Mouse (Mus musculus) embryonic facial prominence, embryonic 14.5 days (tissue): Measurements from ENCODE around the gene Pacsin2. TPM values are rescaled to one million over a fixed set of nuclear protein-coding genes. Genes with fewer than 3 reads are reported as not detected.
"Not testable (repeated sequence)": the region's sequence is repeated elsewhere in the genome, so short reads cannot be mapped to it uniquely, and the experiment has no call there.

ENCODE experiments used
- ATAC-seq: fragments of 200-750 bp; cut with Nextera tagmentation; 2 replicates; pipeline ENCODE4 v1.8.0; 2017; ENCODE audit warnings: low read depth, moderate number of reproducible peaks, moderate TSS enrichment
- DNase-seq: peaks from one replicate; pipeline ENCODE4 v3.0.0-alpha.2; 2015; ENCODE audit warnings: low spot score
- H3K27ac ChIP-seq: fragments of 300-500 bp; sonication (generic); replicated peaks from 2 replicates; pipeline ENCODE4 v1.5.1; 2014; ENCODE audit warnings: low read depth, mild to moderate bottlenecking, low read length, moderate library complexity
- H3K27me3 ChIP-seq: fragments of 300-500 bp; sonication (generic); replicated peaks from 2 replicates; pipeline ENCODE4 v1.6.1; 2014; ENCODE audit warnings: low read length; ENCODE audit not compliant: control insufficient read depth, insufficient read depth
- H3K36me3 ChIP-seq: fragments of 300-500 bp; sonication (generic); 2 replicates; pipeline ENCODE4 v1.6.1; 2014; ENCODE audit warnings: low read length, mixed read lengths; ENCODE audit not compliant: control insufficient read depth, insufficient read depth
- H3K4me1 ChIP-seq: fragments of 300-500 bp; sonication (generic); 2 replicates; pipeline ENCODE4 v1.6.1; 2014; ENCODE audit warnings: antibody characterized with exemption, low read length; ENCODE audit not compliant: control insufficient read depth, insufficient read depth
- H3K4me2 ChIP-seq: fragments of 300-500 bp; sonication (generic); 2 replicates; pipeline ENCODE4 v1.6.1; 2014; ENCODE audit warnings: low read depth, mild to moderate bottlenecking, low read length, moderate library complexity, mixed read lengths
- H3K4me3 ChIP-seq: fragments of 300-500 bp; sonication (generic); 2 replicates; pipeline ENCODE4 v1.5.1; 2014; ENCODE audit warnings: low read depth, mild to moderate bottlenecking, low read length
- H3K9ac ChIP-seq: fragments of 300-500 bp; sonication (generic); 2 replicates; pipeline ENCODE4 v1.6.1; 2014; ENCODE audit warnings: low read depth, mild to moderate bottlenecking, low read length, moderate library complexity, mixed read lengths
- H3K9me3 ChIP-seq: fragments of 300-500 bp; sonication (generic); 2 replicates; pipeline ENCODE4 v1.6.1; 2016; ENCODE audit warnings: low read length; ENCODE audit not compliant: control insufficient read depth
- WGBS: fragments of 180-500 bp; shearing (Covaris S2); extraction: QIAGEN DNeasy Blood & Tissue Kit; methylation state at CpG from one replicate; pipeline ENCODE4 v1.1.7; 2014; 5-methylcytosine and 5-hydroxymethylcytosine counted together
- polyA plus RNA-seq: library from polyadenylated mRNA; unstranded; fragments of >200 nt; fragmentation: Nextera tagmentation; extraction: Ambion mirVana; gene quantifications from 2 replicates; pipeline ENCODE4 v1.2.1, GENCODE M21; 2014

Pacsin2 gene
- polyA plus RNA-seq, 1 experiment from 2014 or later, result 49.3 TPM

GRCm38 (mm10) chr15:83405866-83406265 is 58.5 kb downstream of the Pacsin2 start:
- 91% methylated on average over 8 of the region's 40 CpGs for WGBS
- ATAC-seq, result not testable (repeated sequence)

DNA sequence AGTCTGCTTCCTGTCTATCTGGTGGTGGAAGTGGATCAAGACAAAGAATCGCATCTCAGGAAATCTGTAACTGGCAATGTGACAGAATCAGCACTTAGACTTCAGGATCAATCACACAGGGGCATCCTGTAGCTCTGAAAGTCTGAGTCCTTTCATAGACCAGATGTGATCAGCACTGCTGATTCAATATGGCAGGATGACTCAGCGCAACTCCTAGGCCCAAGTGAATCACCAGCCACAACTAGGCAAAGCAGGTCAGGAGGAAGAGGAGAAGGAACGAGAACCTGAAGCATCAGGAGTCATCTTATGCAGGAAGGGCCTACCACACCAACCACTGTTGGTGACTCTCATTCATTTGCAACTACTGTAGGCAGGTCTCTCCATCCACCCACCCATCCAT is 60.4 kb downstream of the Pacsin2 start:
- Histone ChIP-seq H3K27me3 (no peaks in the 10 kb centered on the region), H3K36me3 (0 out of 2 replicates have a peak, but pooled peaks cover 5% of the 10 kb centered on the region), H3K27ac (no peak overlapping the region), H3K4me2 (no peak overlapping the region), H3K4me3 (no peak overlapping the region), H3K9ac (no peak overlapping the region), H3K4me1 (no peaks in the 10 kb centered on the region), H3K9me3 (no peaks in the 10 kb centered on the region)
- WGBS, result 87% methylated on average over 3 of the region's 3 CpGs
- DNase-seq (no peak), ATAC-seq (no peak)

More at GRCm38 (mm10) chr15:83405866-83406265, 58.5 kb downstream of the Pacsin2 start:
- H3K4me2 ChIP-seq, H3K27me3 ChIP-seq, H3K4me1 ChIP-seq, H3K27ac ChIP-seq, H3K4me3 ChIP-seq, H3K36me3 ChIP-seq, H3K9me3 ChIP-seq, H3K9ac ChIP-seq, DNase-seq: not testable (repeated sequence)

GRCm38 (mm10) chr15:83403016-83403415 is 61.4 kb downstream of the Pacsin2 start:
- Histone ChIP-seq H3K9me3 (no peaks in the 10 kb centered on the region), H3K27ac (no peak overlapping the region), H3K4me1 (no peaks in the 10 kb centered on the region), H3K36me3 (0 out of 2 replicates have a peak, but pooled peaks cover 5% of the 10 kb centered on the region), H3K27me3 (no peaks in the 10 kb centered on the region), H3K4me2 (no peak overlapping the region), H3K9ac (no peak overlapping the region), H3K4me3 (no peak overlapping the region)
- WGBS, result 72% methylated on average over 5 of the region's 5 CpGs
- DNase-seq, result no peak
- no peak for ATAC-seq

DNA sequence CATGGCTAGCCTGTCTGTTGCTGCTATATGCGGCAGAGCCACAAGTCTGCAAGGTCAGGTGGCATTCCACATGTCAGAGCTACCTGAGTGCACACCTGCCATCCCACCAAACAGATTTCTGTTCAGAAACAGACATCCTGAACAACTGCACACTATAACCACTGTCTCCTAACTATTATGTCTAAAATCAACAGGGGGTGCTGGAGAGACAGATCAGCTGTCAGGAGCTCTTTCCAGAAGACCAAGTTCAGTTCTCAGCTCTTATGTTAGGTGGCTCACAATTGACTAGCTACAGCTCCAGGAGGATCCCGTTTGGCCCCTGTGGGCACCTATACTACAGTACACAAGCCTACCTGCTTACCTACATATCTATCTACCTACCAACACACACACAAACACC is 71.7 kb downstream of the Pacsin2 start:
- H3K9me3 ChIP-seq, result no peaks in the 10 kb centered on the region
- H3K4me2 ChIP-seq, result no peak overlapping the region
- peaks cover 39% of the 10 kb centered on the region for H3K36me3 ChIP-seq
- no peak for ATAC-seq
- no peak overlapping the region for H3K9ac ChIP-seq
- WGBS, result 88% methylated on average over 2 of the region's 2 CpGs
- H3K27ac ChIP-seq, result no peak overlapping the region
- peaks cover 8% of the 10 kb centered on the region for H3K4me1 ChIP-seq
- DNase-seq, result no peak
- no peak overlapping the region for H3K4me3 ChIP-seq
- no peaks in the 10 kb centered on the region for H3K27me3 ChIP-seq

DNA sequence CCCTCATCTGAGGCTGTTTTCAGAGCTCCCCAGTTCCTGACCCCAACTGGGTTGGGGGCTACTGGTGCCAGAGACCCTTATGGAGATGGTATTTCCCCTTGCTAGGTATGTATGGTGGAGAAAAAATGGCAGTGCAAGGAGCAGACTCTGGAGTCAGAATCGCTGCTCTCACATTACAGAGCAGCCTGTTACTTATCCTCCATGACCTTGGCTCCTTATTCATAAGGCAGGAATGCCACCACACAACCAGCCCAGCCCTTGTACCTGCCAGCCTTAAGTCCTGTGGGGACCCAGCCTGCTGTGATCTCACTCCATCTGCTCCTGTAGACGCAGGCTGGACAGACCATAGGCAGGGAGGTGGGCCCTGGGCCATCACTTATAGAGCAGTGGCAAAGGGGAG is 76.5 kb downstream of the Pacsin2 start:
- no peak overlapping the region for H3K9ac ChIP-seq
- H3K4me2 ChIP-seq, result no peak overlapping the region
- H3K4me3 ChIP-seq, result no peak overlapping the region
- H3K36me3 ChIP-seq, result peaks cover 73% of the 10 kb centered on the region
- ATAC-seq (no peak), DNase-seq (no peak)
- H3K9me3 ChIP-seq, result no peaks in the 10 kb centered on the region
- WGBS, result 81% methylated on average over 2 of the region's 2 CpGs
- H3K27me3 ChIP-seq, result no peaks in the 10 kb centered on the region
- H3K4me1 ChIP-seq, result no peaks in the 10 kb centered on the region
- no peak overlapping the region for H3K27ac ChIP-seq

DNA sequence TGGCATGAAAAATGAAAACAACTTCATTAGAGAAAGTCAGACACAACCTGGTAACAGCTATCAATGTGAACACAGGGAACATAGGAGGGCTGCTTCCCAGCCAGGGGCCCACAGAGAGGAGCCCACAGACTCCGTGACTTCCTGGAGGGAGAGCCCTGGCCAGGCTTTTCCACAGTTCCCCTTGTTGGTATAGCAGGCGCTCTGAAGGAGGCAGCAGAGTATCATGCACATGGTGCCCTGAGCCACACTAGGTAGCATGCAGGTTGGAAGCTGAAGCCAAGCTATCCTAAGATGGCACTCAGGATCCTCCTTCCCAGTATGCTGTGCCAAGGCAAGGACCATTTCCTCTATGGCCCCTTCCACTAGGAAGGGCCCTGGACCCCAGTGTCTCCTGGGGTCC is 80.8 kb downstream of the Pacsin2 start:
- WGBS, result 89% methylated on average over 2 of the region's 2 CpGs
- peaks cover 61% of the 10 kb centered on the region for H3K36me3 ChIP-seq

GRCm38 (mm10) chr15:83383136-83383535 is 81.3 kb downstream of the Pacsin2 start:
- Histone ChIP-seq H3K9me3 (no peaks in the 10 kb centered on the region), H3K4me1 (no peaks in the 10 kb centered on the region), H3K27ac (no peak overlapping the region), H3K36me3 (peaks cover 61% of the 10 kb centered on the region), H3K4me3 (no peak overlapping the region), H3K9ac (no peak overlapping the region), H3K4me2 (no peak overlapping the region), H3K27me3 (no peaks in the 10 kb centered on the region)
- WGBS, result 85% methylated on average over 5 of the region's 5 CpGs
- ATAC-seq (no peak), DNase-seq (no peak)

More for the DNA sequence above, 80.8 kb downstream of the Pacsin2 start:
- H3K9me3 ChIP-seq, result no peaks in the 10 kb centered on the region
- no peak overlapping the region for H3K27ac ChIP-seq
- no peak overlapping the region for H3K4me2 ChIP-seq
- H3K4me3 ChIP-seq, result no peak overlapping the region
- no peaks in the 10 kb centered on the region for H3K4me1 ChIP-seq
- ATAC-seq (no peak), DNase-seq (no peak)
- H3K9ac ChIP-seq, result no peak overlapping the region
- H3K27me3 ChIP-seq, result no peaks in the 10 kb centered on the region

DNA sequence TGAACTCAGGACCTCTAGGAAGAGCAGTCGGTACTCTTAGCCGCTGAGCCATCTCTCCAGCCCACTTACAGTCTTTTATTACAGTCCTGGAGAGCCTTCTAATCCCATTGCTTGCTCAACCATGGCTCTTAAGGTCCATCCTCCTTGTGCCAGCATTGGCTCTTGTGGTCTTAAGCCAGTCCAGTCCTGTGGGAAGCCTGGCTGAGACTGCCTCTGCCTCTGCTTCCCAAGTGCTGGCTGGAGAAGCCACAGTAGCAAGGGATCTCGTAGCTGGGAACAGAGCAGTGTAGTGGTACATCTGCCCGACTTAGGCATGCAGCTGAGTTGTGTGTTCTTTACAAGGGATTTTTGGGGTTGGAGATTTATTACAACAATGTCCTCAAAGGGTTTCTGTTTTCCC is 81.9 kb downstream of the Pacsin2 start:
- no peak overlapping the region for H3K27ac ChIP-seq
- DNase-seq (no peak), ATAC-seq (no peak)
- no peak overlapping the region for H3K4me2 ChIP-seq
- H3K4me1 ChIP-seq, result no peaks in the 10 kb centered on the region
- H3K9ac ChIP-seq, result no peak overlapping the region
- no peak overlapping the region for H3K4me3 ChIP-seq
- no peaks in the 10 kb centered on the region for H3K27me3 ChIP-seq
- WGBS, result 91% methylated on average over 4 of the region's 4 CpGs
- no peaks in the 10 kb centered on the region for H3K9me3 ChIP-seq
- H3K36me3 ChIP-seq, result peaks cover 61% of the 10 kb centered on the region

DNA sequence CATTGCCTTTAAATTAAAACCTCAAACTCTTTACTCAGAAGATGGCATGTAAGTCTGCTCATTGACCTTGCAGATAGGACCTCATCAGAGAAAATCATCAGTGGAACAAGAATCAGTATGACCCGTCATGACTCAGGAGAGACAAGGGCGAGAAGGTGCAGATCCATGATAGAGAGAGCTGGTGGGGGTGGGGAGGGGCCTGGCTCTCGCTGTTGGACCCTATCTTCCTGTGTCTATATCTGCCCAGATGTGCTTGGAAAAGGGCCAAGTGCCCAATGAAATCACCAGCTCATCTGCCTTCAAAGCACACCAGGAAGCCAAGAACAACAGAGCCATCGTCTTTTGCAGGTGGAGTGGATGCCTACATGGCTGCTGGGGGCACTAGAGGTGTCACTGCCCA is 87.3 kb downstream of the Pacsin2 start:
- Histone ChIP-seq H3K27ac (no peak overlapping the region), H3K4me3 (no peak overlapping the region), H3K36me3 (peaks cover 29% of the 10 kb centered on the region), H3K9ac (no peak overlapping the region), H3K9me3 (no peaks in the 10 kb centered on the region), H3K4me1 (no peaks in the 10 kb centered on the region), H3K4me2 (no peak overlapping the region), H3K27me3 (no peaks in the 10 kb centered on the region)
- DNase-seq (no peak), ATAC-seq (no peak)
- 79% methylated on average over 4 of the region's 4 CpGs for WGBS
